Mouse (Mus musculus): ENCODE measurements around the gene Cfap300. TPM values are rescaled to one million over a fixed set of nuclear protein-coding genes. Genes with fewer than 3 reads are reported as not detected.
A peak's percentile ranks its signal among the peaks of the same experiment; 100 is the strongest.

Gene Cfap300
- polyA plus RNA-seq, 1 experiment from 2014 or later, result 7.6 TPM

- peak; percentile 53 for ATAC-seq (ENCODE audit: insufficient number of reproducible peaks, insufficient read depth, low FRiP score, low read depth)
- peak overlapping the region; percentile 75 for H3K4me2 ChIP-seq (ENCODE audit: low read length)
- peaks cover 2 to 24% of the 10 kb centered on the region in 2 experiments; a peak in 3 of 4 replicates for H3K4me1 ChIP-seq (ENCODE audit: control insufficient read depth in 2 of 2, insufficient read depth in 2 of 2, low read length in 2 of 2)
- peak overlapping the region; percentile 99 for H3K9ac ChIP-seq (ENCODE audit: low read length)
- H3K36me3 ChIP-seq (ENCODE audit: control insufficient read depth, insufficient read depth, low read length), result peaks cover 29% of the 10 kb centered on the region
- no peaks in the 10 kb centered on the region for H3K9me3 ChIP-seq (ENCODE audit: control insufficient read depth, low read length)
- no peaks in the 10 kb centered on the region for H3K27me3 ChIP-seq (ENCODE audit: control insufficient read depth, insufficient read depth, low read length)
- peak overlapping the region; percentile 96 to 98 for H3K27ac ChIP-seq (replicated peaks in 1 of 2; ENCODE audit: control insufficient read depth in 1 of 2, insufficient read depth in 1 of 2, low read depth in 2 of 2, low read length in 2 of 2)
- 1% methylated on average over 70 of the region's 82 CpGs for WGBS
- H3K4me3 ChIP-seq (ENCODE audit: control insufficient read depth in 1 of 2, insufficient read depth in 1 of 2, low read depth in 1 of 2, low read length in 2 of 2), result peak overlapping the region; percentile 89 to 96
Observed at GRCm38 (mm10) chr9:8003301-8004271, 39.0 kb downstream of the Cfap300 start.

- Histone ChIP-seq H3K4me3 (ENCODE audit: control insufficient read depth in 1 of 2, insufficient read depth in 1 of 2, low read depth in 1 of 2, low read length in 2 of 2) (peak overlapping the region; percentile 89 to 96), H3K4me2 (ENCODE audit: low read length) (peak overlapping the region; percentile 75), H3K9me3 (ENCODE audit: control insufficient read depth, low read length) (no peaks in the 10 kb centered on the region), H3K9ac (ENCODE audit: low read length) (peak overlapping the region; percentile 99), H3K27me3 (ENCODE audit: control insufficient read depth, insufficient read depth, low read length) (no peaks in the 10 kb centered on the region), H3K36me3 (ENCODE audit: control insufficient read depth, insufficient read depth, low read length) (peaks cover 37% of the 10 kb centered on the region), H3K4me1 (ENCODE audit: control insufficient read depth in 2 of 2, insufficient read depth in 2 of 2, low read length in 2 of 2) (peaks cover 2 to 24% of the 10 kb centered on the region in 2 experiments; a peak in 3 of 4 replicates), H3K27ac (replicated peaks in 1 of 2; ENCODE audit: control insufficient read depth in 1 of 2, insufficient read depth in 1 of 2, low read depth in 2 of 2, low read length in 2 of 2) (peak overlapping the region; percentile 93 to 98)
- ATAC-seq (ENCODE audit: insufficient number of reproducible peaks, insufficient read depth, low FRiP score, low read depth), result no peak
- under 1% methylated on average over 12 of the region's 12 CpGs for WGBS
Observed at GRCm38 (mm10) chr9:8002806-8003205, 39.8 kb downstream of the Cfap300 start.

- H3K9ac ChIP-seq (ENCODE audit: low read length), result peak overlapping the region; percentile 46; the same call in 1 of the 2 replicates
- no peaks in the 10 kb centered on the region for H3K27me3 ChIP-seq (ENCODE audit: control insufficient read depth, insufficient read depth, low read length)
- peak overlapping the region; percentile 75 for H3K4me2 ChIP-seq (ENCODE audit: low read length)
- H3K4me1 ChIP-seq (ENCODE audit: control insufficient read depth in 2 of 2, insufficient read depth in 2 of 2, low read length in 2 of 2), result peaks cover 2 to 26% of the 10 kb centered on the region in 2 experiments; a peak in 3 of 4 replicates
- peaks cover 37% of the 10 kb centered on the region for H3K36me3 ChIP-seq (ENCODE audit: control insufficient read depth, insufficient read depth, low read length)
- ATAC-seq (ENCODE audit: insufficient number of reproducible peaks, insufficient read depth, low FRiP score, low read depth), result no peak
- peak overlapping the region in 1 of 2 experiments; percentile 8; a peak in 2 of 4 replicates for H3K4me3 ChIP-seq (ENCODE audit: control insufficient read depth in 1 of 2, insufficient read depth in 1 of 2, low read depth in 1 of 2, low read length in 2 of 2)
- WGBS, result 45% methylated on average over 7 of the region's 7 CpGs
- no peak overlapping the region for H3K27ac ChIP-seq (replicated peaks in 1 of 2; ENCODE audit: control insufficient read depth in 1 of 2, insufficient read depth in 1 of 2, low read depth in 2 of 2, low read length in 2 of 2)
- H3K9me3 ChIP-seq (ENCODE audit: control insufficient read depth, low read length), result no peaks in the 10 kb centered on the region
Observed at GRCm38 (mm10) chr9:8001352-8001751, 41.3 kb downstream of the Cfap300 start.

GRCm38 (mm10) chr9:7994275-7994674, 48.3 kb downstream of the Cfap300 start:
- peaks cover 23 to 60% of the 10 kb centered on the region in 2 experiments for H3K4me1 ChIP-seq (ENCODE audit: control insufficient read depth in 2 of 2, insufficient read depth in 2 of 2, low read length in 2 of 2)

GRCm38 (mm10) chr9:7992651-7993050, 50.0 kb downstream of the Cfap300 start:
- Histone ChIP-seq H3K9ac (ENCODE audit: low read length) (no peak overlapping the region), H3K4me1 (ENCODE audit: control insufficient read depth in 2 of 2, insufficient read depth in 2 of 2, low read length in 2 of 2) (peaks cover 23 to 65% of the 10 kb centered on the region in 2 experiments)
- ATAC-seq (ENCODE audit: insufficient number of reproducible peaks, insufficient read depth, low FRiP score, low read depth), result no peak

More at GRCm38 (mm10) chr9:7994275-7994674, 48.3 kb downstream of the Cfap300 start:
- WGBS, result 35% methylated on average over 5 of the region's 5 CpGs
- Histone ChIP-seq H3K27me3 (ENCODE audit: control insufficient read depth, insufficient read depth, low read length) (no peaks in the 10 kb centered on the region), H3K9me3 (ENCODE audit: control insufficient read depth, low read length) (no peaks in the 10 kb centered on the region), H3K9ac (ENCODE audit: low read length) (no peak overlapping the region), H3K4me3 (ENCODE audit: control insufficient read depth in 1 of 2, insufficient read depth in 1 of 2, low read depth in 1 of 2, low read length in 2 of 2) (no peak overlapping the region), H3K4me2 (ENCODE audit: low read length) (peak overlapping the region; percentile 19; the same call in 1 of the 2 replicates), H3K36me3 (ENCODE audit: control insufficient read depth, insufficient read depth, low read length) (peaks cover 35% of the 10 kb centered on the region), H3K27ac (replicated peaks in 1 of 2; ENCODE audit: control insufficient read depth in 1 of 2, insufficient read depth in 1 of 2, low read depth in 2 of 2, low read length in 2 of 2) (peak overlapping the region in 1 of 2 experiments; percentile 55; a peak in 2 of 4 replicates)
- ATAC-seq (ENCODE audit: insufficient number of reproducible peaks, insufficient read depth, low FRiP score, low read depth), result no peak

GRCm38 (mm10) chr9:7990897-7991296, 51.7 kb downstream of the Cfap300 start:
- Histone ChIP-seq H3K4me3 (ENCODE audit: control insufficient read depth in 1 of 2, insufficient read depth in 1 of 2, low read depth in 1 of 2, low read length in 2 of 2) (no peak overlapping the region), H3K27ac (replicated peaks in 1 of 2; ENCODE audit: control insufficient read depth in 1 of 2, insufficient read depth in 1 of 2, low read depth in 2 of 2, low read length in 2 of 2) (no peak overlapping the region; a peak in 1 of 4 replicates), H3K9me3 (ENCODE audit: control insufficient read depth, low read length) (no peaks in the 10 kb centered on the region), H3K4me1 (ENCODE audit: control insufficient read depth in 2 of 2, insufficient read depth in 2 of 2, low read length in 2 of 2) (peaks cover 23 to 64% of the 10 kb centered on the region in 2 experiments), H3K4me2 (ENCODE audit: low read length) (no peak overlapping the region), H3K9ac (ENCODE audit: low read length) (no peak overlapping the region), H3K36me3 (ENCODE audit: control insufficient read depth, insufficient read depth, low read length) (peaks cover 40% of the 10 kb centered on the region), H3K27me3 (ENCODE audit: control insufficient read depth, insufficient read depth, low read length) (no peaks in the 10 kb centered on the region)
- no peak for ATAC-seq (ENCODE audit: insufficient number of reproducible peaks, insufficient read depth, low FRiP score, low read depth)
- WGBS, result 52% methylated on average over 4 of the region's 4 CpGs

More at GRCm38 (mm10) chr9:7992651-7993050, 50.0 kb downstream of the Cfap300 start:
- Histone ChIP-seq H3K36me3 (ENCODE audit: control insufficient read depth, insufficient read depth, low read length) (peaks cover 29% of the 10 kb centered on the region), H3K4me2 (ENCODE audit: low read length) (no peak overlapping the region), H3K27ac (replicated peaks in 1 of 2; ENCODE audit: control insufficient read depth in 1 of 2, insufficient read depth in 1 of 2, low read depth in 2 of 2, low read length in 2 of 2) (peak overlapping the region in 1 of 2 experiments; percentile 11; a peak in 1 of 4 replicates), H3K27me3 (ENCODE audit: control insufficient read depth, insufficient read depth, low read length) (no peaks in the 10 kb centered on the region), H3K4me3 (ENCODE audit: control insufficient read depth in 1 of 2, insufficient read depth in 1 of 2, low read depth in 1 of 2, low read length in 2 of 2) (no peak overlapping the region), H3K9me3 (ENCODE audit: control insufficient read depth, low read length) (no peaks in the 10 kb centered on the region)
- WGBS, result 41% methylated on average over 3 of the region's 3 CpGs

- Histone ChIP-seq H3K9me3 (ENCODE audit: control insufficient read depth, low read length) (no peaks in the 10 kb centered on the region), H3K9ac (ENCODE audit: low read length) (no peak overlapping the region), H3K27ac (replicated peaks in 1 of 2; ENCODE audit: control insufficient read depth in 1 of 2, insufficient read depth in 1 of 2, low read depth in 2 of 2, low read length in 2 of 2) (no peak overlapping the region), H3K4me2 (ENCODE audit: low read length) (no peak overlapping the region), H3K27me3 (ENCODE audit: control insufficient read depth, insufficient read depth, low read length) (no peaks in the 10 kb centered on the region), H3K4me3 (ENCODE audit: control insufficient read depth in 1 of 2, insufficient read depth in 1 of 2, low read depth in 1 of 2, low read length in 2 of 2) (no peak overlapping the region), H3K36me3 (ENCODE audit: control insufficient read depth, insufficient read depth, low read length) (peaks cover 41% of the 10 kb centered on the region), H3K4me1 (ENCODE audit: control insufficient read depth in 2 of 2, insufficient read depth in 2 of 2, low read length in 2 of 2) (peaks cover 17 to 68% of the 10 kb centered on the region in 2 experiments)
- WGBS, result 83% methylated on average over 5 of the region's 5 CpGs
- ATAC-seq (ENCODE audit: insufficient number of reproducible peaks, insufficient read depth, low FRiP score, low read depth), result no peak
Observed at GRCm38 (mm10) chr9:7987119-7987518, 55.5 kb downstream of the Cfap300 start.

All from heart, embryonic 14.5 days (tissue).